In genomic region chr1:128950512-128950911, GRCm38 (mm10) we compare ENCODE assay signal across 10 mouse cellular contexts.
"Had no signal": no experiment of that assay in that cellular context is flagged by ENCODE, and none has a peak within 500 bp of the region (broad histone marks: within the 10 kb centered on the region; RNA-seq: fewer than 3 reads in every experiment).

No protein-coding gene starts in this region.

- DNase-seq: kidney, adult 18-20 months; kidney, adult 9 months; kidney, postnatal 14 days; kidney, postnatal 4 days; liver, embryonic 13.5 days; lung, embryonic 14.5 days; lung, postnatal 36 days; midbrain, embryonic 14.5 days; thymus, adult 18-20 months; thymus, postnatal 36 days had no signal
